Mouse (Mus musculus): ENCODE measurements at regions not wholly inside any gene's neighbourhood (a gene's known extent, or its start where the extent isn't known, plus 50 kb on each side); places are given as distances from the start of the nearest gene placed in this dataset.

DNA sequence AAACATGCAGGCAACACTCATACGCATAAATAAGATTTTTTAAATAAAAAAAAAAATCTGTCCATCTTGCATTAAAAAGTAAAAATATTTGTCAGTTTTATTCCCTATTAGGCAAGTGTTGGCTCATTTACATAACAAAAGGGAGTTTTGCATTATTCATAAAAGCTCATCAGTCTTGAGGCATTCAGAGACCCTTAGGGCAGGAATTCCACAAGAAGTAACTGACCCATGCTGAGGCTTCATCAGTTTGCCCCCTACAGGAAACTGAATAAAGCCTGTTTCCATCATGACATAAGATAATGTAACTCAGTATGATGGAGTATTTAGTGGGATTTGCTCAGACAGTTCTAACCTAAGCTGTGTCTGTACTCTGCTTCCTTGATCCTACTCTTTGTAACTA, 81.2 kb upstream of the Mms22l start:
- DNase-seq, result peak; percentile 10

DNA sequence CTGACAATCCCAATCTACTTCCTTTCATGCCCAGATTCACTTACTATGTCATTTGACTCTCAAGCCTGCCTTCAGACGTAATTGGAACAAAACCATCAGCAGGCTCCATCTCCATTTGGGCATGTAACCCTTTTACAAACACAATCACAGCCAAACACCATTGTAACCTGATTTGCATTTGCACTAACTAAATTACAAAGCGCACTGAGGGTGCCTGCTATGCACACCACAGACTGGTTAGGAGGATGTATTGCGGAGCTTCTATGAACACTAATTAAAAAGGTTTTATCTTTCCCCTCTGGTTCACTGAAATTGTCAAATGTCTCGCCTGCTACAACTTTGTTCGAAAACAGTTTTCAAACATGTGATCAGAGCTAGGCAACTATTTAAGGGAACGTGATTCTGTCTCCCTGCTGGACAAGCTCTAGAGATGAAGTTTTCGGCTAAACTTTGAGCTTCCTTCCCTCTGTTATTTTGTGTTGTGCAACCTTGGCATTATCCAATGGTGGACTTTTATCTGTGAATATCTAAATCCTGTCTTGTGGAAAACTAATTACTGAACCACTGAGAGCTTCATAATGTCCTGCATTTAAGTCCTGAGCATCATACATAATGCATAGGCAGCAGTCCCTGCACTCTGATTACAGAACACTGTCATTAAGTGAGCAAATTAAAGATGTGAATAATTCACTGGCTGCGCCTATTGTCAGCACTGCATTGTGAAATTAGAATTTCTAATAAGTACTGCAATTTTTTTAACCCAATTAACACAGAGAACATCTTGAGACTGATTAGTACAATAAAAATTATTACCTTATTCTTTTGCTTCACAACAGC, 66.9 kb upstream of the Mms22l start:
- DNase-seq, result peak; percentile 84

DNA sequence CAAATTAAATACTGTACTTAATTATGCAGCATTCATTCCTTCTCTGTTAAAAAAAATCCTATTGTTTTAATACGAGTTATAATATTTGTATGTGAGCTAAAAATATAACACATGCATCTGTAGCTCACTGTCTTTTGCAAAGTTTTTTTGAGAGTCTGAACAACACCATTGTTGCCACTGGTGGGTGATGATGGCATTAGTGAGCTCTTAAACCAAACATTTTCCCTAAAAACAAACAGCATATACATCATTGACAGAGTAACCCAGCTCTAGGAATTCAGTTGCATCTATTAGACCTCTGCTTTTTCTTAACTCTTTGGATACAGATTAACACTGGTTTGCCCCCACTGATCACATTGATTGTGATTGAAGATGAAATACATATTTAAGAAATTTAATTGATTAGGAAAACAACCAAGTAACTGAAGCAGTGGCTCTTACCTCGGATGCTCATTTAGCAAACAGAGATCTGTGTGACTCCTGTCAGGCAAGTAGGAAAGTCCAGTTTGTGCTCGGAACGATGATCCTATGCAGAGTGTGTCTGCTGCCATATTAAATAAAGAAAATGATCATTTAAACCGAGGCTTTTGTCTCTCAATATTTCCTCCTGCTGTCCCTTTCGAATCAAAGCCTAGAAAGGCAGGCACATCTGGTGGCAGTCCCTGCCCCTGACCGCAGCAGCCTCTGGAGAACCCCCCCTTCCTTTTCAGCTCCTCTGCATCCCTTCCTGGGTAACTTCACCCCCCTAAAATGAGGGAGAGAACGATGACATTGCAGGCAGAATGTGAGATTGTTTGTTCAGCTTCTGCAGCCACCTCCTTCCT, 66.1 kb upstream of the Mms22l start:
- peak; percentile 35 for DNase-seq

DNA sequence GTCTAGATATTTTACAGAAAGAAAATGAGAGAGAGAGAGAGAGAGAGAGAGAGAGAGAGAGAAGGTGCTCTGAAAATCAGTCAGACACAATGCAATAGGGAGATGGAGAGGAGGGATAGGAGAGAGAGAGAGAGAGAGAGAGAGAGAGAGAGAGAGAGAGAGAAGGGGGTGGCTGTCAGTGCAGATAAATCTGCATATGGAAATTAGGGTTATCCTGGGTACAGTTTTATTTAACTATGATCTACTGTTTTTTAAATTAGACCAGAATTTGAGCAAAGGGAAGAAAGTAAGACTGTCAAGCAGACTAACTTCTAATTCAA, 65.5 kb upstream of the Mms22l start:
- no peak for DNase-seq

DNA sequence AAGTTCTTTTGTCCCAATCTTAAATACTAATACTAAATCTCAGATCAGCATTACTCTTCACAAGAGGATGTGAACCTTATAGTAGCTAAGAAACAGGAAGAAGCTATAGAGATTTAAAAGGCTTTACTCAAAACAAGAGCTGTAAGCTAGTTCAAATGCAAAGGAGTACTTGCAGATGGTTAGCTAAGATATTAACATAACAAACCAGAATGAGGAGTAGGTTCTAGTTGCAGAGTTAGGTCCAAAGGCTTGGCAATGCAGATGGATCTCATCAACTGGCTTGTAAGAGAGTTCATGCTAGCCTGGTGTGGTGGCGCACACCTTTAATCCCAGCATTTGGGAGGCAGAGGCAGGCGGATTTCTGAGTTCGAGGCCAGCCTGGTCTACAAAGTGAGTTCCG, 59.0 kb upstream of the Mms22l start:
- DNase-seq, result no peak

All from retina, postnatal 1 day (tissue).